Mouse (Mus musculus): ENCODE data around the gene Olfr275. TPM values are rescaled to one million over a fixed set of nuclear protein-coding genes. Genes with fewer than 3 reads are reported as not detected.
"Not testable (repeated sequence)": the region's sequence is repeated elsewhere in the genome, so short reads cannot be mapped to it uniquely, and the experiment has no call there.

The Olfr275 gene
- polyA plus RNA-seq (2015; fragmentation: Nextera tagmentation; extraction: Ambion mirVana) = not detected in 2 replicates

DNA sequence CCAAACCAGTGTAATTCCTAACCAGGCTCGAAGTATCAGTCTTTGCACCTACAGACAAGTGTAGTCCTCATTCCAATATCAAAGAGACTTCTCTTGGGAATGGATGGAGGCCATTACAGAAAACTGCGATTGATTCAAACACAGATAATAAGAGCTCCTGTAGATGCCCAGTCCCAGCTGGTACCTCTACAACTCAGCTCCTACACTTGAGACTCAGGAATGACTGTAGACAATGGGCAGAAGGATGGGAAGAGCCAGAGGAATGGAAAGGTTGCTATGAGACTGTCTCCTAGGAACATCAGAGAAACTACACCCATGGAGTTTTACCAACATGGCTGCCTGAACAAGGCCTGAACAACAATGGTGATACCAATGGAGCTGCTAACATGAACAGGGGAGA lies at the start of gene Olfr275:
Gene Olfr275 (plus strand): TSS at position 301 of the 400 bp plus-strand sequence.
- Histone ChIP-seq H3K4me2 (ENCODE audit: low read depth, low read length) (no peak within 1 kb of the TSS), H3K9ac (ENCODE audit: low read depth, low read length) (no peak within 1 kb of the TSS), H3K27ac (ENCODE audit: low read length) (no peak within 1 kb of the TSS), H3K27me3 (ENCODE audit: control insufficient read depth, insufficient read depth, low read depth, low read length) (no peaks in the 10 kb centered on the region), H3K9me3 (replicated peaks; ENCODE audit: control insufficient read depth, low read length) (no peaks in the 10 kb centered on the region), H3K4me1 (ENCODE audit: control insufficient read depth, low read depth, low read length) (no peaks in the 10 kb centered on the region), H3K4me3 (ENCODE audit: low read depth, low read length) (no peak within 1 kb of the TSS), H3K36me3 (ENCODE audit: control insufficient read depth, insufficient read depth) (no peaks in the 10 kb centered on the region)
- WGBS (ENCODE audit: insufficient replicate concordance) = 53% methylated on average over 2 of the region's 2 CpGs
- ATAC-seq (ENCODE audit: low read depth) = no peak

DNA sequence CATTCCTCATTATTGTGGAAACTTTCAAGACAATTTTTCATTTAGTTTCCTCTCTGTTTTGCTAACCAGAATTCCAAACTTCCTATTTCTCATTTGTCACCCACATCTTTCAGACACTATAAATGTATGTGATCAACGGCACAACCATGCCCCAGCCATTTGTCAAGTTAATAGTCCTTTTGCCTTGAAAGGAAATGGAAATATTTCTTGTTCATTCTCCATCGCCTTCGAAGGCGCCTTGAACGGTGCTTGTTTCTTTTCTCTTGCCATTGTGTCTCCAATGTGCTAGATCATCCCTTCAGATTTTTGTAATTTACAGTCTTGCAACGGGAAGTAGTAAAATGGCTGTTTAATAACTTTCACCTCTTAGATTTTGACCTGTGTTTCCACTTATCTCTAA lies 48.8 kb upstream of the Olfr275 start:
- no peaks in the 10 kb centered on the region for H3K9me3 ChIP-seq (replicated peaks; ENCODE audit: control insufficient read depth, low read length)
- no peaks in the 10 kb centered on the region for H3K36me3 ChIP-seq (ENCODE audit: control insufficient read depth, insufficient read depth)
- no peaks in the 10 kb centered on the region for H3K27me3 ChIP-seq (ENCODE audit: control insufficient read depth, insufficient read depth, low read depth, low read length)
- H3K4me2 ChIP-seq (ENCODE audit: low read depth, low read length) = no peak overlapping the region
- no peak overlapping the region for H3K4me3 ChIP-seq (ENCODE audit: low read depth, low read length)
- H3K9ac ChIP-seq (ENCODE audit: low read depth, low read length) = no peak overlapping the region
- no peaks in the 10 kb centered on the region for H3K4me1 ChIP-seq (ENCODE audit: control insufficient read depth, low read depth, low read length)
- WGBS (ENCODE audit: insufficient replicate concordance) = 68% methylated on average over 6 of the region's 6 CpGs
- ATAC-seq (ENCODE audit: low read depth) = no peak
- H3K27ac ChIP-seq (ENCODE audit: low read length) = no peak overlapping the region

DNA sequence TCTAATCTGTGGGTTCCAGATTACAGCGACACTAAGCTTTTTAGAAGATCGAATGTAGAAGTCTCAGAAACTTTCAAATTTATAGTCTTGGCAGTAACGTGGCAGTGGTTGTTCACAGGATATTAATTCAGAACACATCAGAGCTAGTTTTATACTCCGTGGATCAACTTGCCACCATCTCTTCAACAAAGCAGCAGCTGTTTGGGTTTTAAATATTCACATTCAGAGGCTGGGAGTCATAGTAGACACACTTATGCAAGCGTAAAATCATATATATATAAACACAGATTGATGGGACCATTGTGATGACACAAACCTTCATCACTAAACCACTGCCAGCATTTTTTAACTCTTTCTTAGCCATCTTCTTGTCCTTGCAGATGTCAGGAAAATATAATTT lies 42.2 kb upstream of the Olfr275 start:
- Histone ChIP-seq H3K4me1 (ENCODE audit: control insufficient read depth, low read depth, low read length) (no peaks in the 10 kb centered on the region), H3K36me3 (ENCODE audit: control insufficient read depth, insufficient read depth) (no peaks in the 10 kb centered on the region), H3K27me3 (ENCODE audit: control insufficient read depth, insufficient read depth, low read depth, low read length) (no peaks in the 10 kb centered on the region), H3K4me3 (ENCODE audit: low read depth, low read length) (no peak overlapping the region), H3K9ac (ENCODE audit: low read depth, low read length) (no peak overlapping the region), H3K4me2 (ENCODE audit: low read depth, low read length) (no peak overlapping the region), H3K27ac (ENCODE audit: low read length) (no peak overlapping the region), H3K9me3 (replicated peaks; ENCODE audit: control insufficient read depth, low read length) (no peaks in the 10 kb centered on the region)
- ATAC-seq (ENCODE audit: low read depth) = no peak
- WGBS (ENCODE audit: insufficient replicate concordance) = 58% methylated on average over 5 of the region's 5 CpGs

DNA sequence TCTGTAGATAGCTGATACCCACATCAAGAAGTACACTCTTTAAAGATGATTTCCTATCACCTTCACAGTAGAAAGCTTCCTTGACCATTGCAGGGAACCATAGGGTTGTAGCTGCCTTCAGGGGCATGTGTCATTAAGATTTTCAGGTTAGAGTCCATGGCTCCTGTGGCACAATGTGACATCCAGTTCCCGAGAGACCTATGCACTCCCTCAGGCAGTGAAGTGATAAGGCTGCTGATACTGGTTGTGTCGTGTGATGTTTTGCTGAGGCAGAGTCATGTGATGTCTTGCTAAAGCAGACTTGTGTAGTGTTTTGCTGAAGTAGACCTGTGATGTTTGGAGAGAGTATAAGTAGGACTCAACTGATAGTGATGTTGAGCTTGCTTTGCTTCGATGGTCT lies 14.4 kb upstream of the Olfr275 start:
- Histone ChIP-seq H3K9me3 (replicated peaks; ENCODE audit: control insufficient read depth, low read length) (no peaks in the 10 kb centered on the region), H3K36me3 (ENCODE audit: control insufficient read depth, insufficient read depth) (no peaks in the 10 kb centered on the region), H3K4me2 (ENCODE audit: low read depth, low read length) (no peak overlapping the region), H3K4me1 (ENCODE audit: control insufficient read depth, low read depth, low read length) (no peaks in the 10 kb centered on the region), H3K27ac (ENCODE audit: low read length) (no peak overlapping the region), H3K27me3 (ENCODE audit: control insufficient read depth, insufficient read depth, low read depth, low read length) (no peaks in the 10 kb centered on the region), H3K9ac (ENCODE audit: low read depth, low read length) (no peak overlapping the region), H3K4me3 (ENCODE audit: low read depth, low read length) (no peak overlapping the region)
- WGBS (ENCODE audit: insufficient replicate concordance) = 41% methylated on average over 3 of the region's 3 CpGs
- no peak for ATAC-seq (ENCODE audit: low read depth)

DNA sequence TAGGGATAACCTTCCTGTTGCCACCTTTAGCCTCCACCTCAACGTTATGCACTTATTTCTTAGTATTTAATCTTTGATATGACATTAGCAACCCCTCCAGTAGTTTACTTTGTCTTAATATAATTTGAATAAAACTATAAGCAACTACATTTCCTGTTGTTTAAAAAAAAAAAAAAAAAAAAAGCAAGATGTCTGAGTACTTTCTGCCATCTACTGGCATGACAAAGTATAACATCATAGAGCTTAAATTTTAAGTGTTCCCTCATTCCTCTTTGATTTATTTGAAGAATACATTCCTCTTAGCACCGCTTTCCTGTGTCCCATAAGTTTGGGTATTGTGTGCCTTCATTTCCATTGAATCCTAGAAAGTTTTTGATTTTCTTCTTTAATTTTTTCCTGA lies 2.5 kb upstream of the Olfr275 start:
- no peaks in the 10 kb centered on the region for H3K9me3 ChIP-seq (replicated peaks; ENCODE audit: control insufficient read depth, low read length)
- H3K36me3 ChIP-seq (ENCODE audit: control insufficient read depth, insufficient read depth) = no peaks in the 10 kb centered on the region
- no peaks in the 10 kb centered on the region for H3K4me1 ChIP-seq (ENCODE audit: control insufficient read depth, low read depth, low read length)
- H3K4me3 ChIP-seq (ENCODE audit: low read depth, low read length) = no peak overlapping the region
- H3K4me2 ChIP-seq (ENCODE audit: low read depth, low read length) = no peak overlapping the region
- H3K27me3 ChIP-seq (ENCODE audit: control insufficient read depth, insufficient read depth, low read depth, low read length) = no peaks in the 10 kb centered on the region
- H3K27ac ChIP-seq (ENCODE audit: low read length) = no peak overlapping the region
- no peak for ATAC-seq (ENCODE audit: low read depth)
- H3K9ac ChIP-seq (ENCODE audit: low read depth, low read length) = no peak overlapping the region
- WGBS (ENCODE audit: insufficient replicate concordance) = 28% methylated on average over 2 of the region's 2 CpGs

DNA sequence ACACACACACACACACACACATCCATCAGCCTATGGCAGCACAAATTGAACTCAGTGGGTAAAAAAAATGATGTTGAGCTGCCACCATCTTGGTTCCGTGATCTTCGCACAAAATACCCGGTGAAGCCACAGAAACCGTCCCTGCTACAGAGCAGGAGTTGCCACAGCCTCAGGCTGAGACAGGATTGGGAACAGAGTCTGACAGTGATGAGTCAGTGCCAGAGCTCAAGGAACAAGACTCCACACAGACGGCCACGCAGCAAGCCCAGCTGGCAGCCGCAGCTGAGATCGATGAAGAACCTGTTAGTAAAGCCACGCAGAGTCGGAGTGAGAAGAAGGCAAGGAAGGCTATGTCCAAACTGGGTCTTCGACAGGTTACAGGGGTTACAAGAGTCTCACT lies 7.0 kb downstream of the Olfr275 start:
- H3K27me3 ChIP-seq (ENCODE audit: control insufficient read depth, insufficient read depth, low read depth, low read length) = no peaks in the 10 kb centered on the region
- H3K4me2 ChIP-seq (ENCODE audit: low read depth, low read length) = no peak overlapping the region
- ATAC-seq (ENCODE audit: low read depth) = no peak
- 81% methylated on average over 11 of the region's 11 CpGs for WGBS (ENCODE audit: insufficient replicate concordance)
- H3K36me3 ChIP-seq (ENCODE audit: control insufficient read depth, insufficient read depth) = no peaks in the 10 kb centered on the region
- H3K4me3 ChIP-seq (ENCODE audit: low read depth, low read length) = no peak overlapping the region
- H3K27ac ChIP-seq (ENCODE audit: low read length) = no peak overlapping the region
- no peak overlapping the region for H3K9ac ChIP-seq (ENCODE audit: low read depth, low read length)
- H3K9me3 ChIP-seq (replicated peaks; ENCODE audit: control insufficient read depth, low read length) = no peaks in the 10 kb centered on the region
- no peaks in the 10 kb centered on the region for H3K4me1 ChIP-seq (ENCODE audit: control insufficient read depth, low read depth, low read length)

DNA sequence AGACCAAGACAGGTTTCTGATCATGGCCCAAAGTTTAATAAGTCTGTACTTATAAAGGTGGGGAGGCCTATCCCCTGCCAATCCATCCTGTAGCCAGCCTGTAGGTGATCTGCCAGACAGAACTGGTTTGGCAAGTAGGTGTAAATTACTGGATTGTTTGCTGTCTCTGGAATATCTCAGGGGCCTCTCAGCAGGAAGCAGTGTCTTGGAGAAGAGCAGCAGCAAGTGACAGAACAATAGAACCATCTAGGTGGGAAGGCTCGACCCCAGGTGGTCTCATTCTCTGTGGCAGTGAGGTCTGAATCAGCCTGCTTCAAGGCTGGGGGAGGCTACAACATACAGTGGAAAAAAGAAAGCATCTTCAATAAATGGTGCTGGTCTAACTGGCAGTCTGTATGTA lies 31.0 kb downstream of the Olfr275 start:
- not testable (repeated sequence) for H3K9ac ChIP-seq (ENCODE audit: low read depth, low read length); ATAC-seq (ENCODE audit: low read depth); H3K36me3 ChIP-seq (ENCODE audit: control insufficient read depth, insufficient read depth); H3K27me3 ChIP-seq (ENCODE audit: control insufficient read depth, insufficient read depth, low read depth, low read length); H3K27ac ChIP-seq (ENCODE audit: low read length); H3K4me3 ChIP-seq (ENCODE audit: low read depth, low read length); H3K9me3 ChIP-seq (replicated peaks; ENCODE audit: control insufficient read depth, low read length); H3K4me2 ChIP-seq (ENCODE audit: low read depth, low read length); H3K4me1 ChIP-seq (ENCODE audit: control insufficient read depth, low read depth, low read length)
- WGBS (ENCODE audit: insufficient replicate concordance) = 8% methylated on average over 1 of the region's 1 CpGs

DNA sequence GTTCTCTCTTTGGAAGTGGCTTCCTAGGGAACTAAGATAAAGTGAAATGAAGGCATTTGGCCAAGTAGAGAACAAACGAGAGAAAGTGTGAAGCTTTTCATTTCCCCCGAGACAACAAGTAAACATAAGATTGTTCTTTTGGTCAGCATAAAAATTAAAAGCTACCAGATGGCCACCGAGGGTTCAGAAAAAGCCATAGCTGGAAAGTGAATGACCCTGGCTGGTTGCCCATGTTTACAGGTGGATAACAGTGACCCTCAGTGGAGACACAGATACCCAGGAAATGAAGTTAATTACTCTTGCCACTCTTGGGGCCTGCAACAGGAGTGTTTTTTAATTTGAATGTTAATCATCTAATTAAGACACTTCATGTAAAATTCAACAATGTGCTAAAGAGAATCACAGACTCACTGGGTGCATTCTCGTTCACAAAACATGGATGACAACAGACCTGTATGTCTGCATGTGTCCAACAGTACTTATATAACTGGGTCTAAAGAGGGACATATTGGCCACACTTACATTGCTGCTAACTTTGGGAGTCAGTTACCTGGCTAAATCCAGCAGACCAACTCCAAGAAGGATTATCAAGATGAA lies 34.7 kb downstream of the Olfr275 start:
- Histone ChIP-seq H3K9me3 (replicated peaks; ENCODE audit: control insufficient read depth, low read length) (no peaks in the 10 kb centered on the region), H3K4me2 (ENCODE audit: low read depth, low read length) (no peak overlapping the region), H3K27ac (ENCODE audit: low read length) (no peak overlapping the region), H3K27me3 (ENCODE audit: control insufficient read depth, insufficient read depth, low read depth, low read length) (no peaks in the 10 kb centered on the region), H3K9ac (ENCODE audit: low read depth, low read length) (no peak overlapping the region), H3K4me1 (ENCODE audit: control insufficient read depth, low read depth, low read length) (no peaks in the 10 kb centered on the region), H3K36me3 (ENCODE audit: control insufficient read depth, insufficient read depth) (no peaks in the 10 kb centered on the region), H3K4me3 (ENCODE audit: low read depth, low read length) (no peak overlapping the region)
- no peak for ATAC-seq (ENCODE audit: low read depth)
- WGBS (ENCODE audit: insufficient replicate concordance) = 42% methylated on average over 4 of the region's 4 CpGs

DNA sequence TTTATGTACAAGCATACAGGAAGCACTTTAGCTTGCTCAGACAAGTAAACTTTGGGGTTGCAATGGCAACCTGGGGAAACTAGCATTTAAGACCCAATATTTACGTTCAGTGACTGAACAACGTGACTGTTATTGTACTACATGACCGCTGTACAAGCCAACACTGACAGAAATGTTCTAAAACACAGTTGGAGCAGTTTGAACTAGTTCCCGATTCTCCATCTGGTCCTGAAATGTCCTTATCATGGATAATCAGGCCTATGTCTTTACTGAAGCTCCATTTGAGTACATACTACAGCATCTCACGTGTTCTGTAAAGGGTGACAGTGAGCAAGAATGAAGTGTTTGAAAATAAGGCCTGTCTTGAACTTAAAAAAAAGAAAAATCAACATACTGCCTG lies 35.3 kb downstream of the Olfr275 start:
- H3K4me3 ChIP-seq (ENCODE audit: low read depth, low read length) = no peak overlapping the region
- H3K36me3 ChIP-seq (ENCODE audit: control insufficient read depth, insufficient read depth) = no peaks in the 10 kb centered on the region
- ATAC-seq (ENCODE audit: low read depth) = no peak
- H3K4me2 ChIP-seq (ENCODE audit: low read depth, low read length) = no peak overlapping the region
- no peak overlapping the region for H3K9ac ChIP-seq (ENCODE audit: low read depth, low read length)
- H3K27me3 ChIP-seq (ENCODE audit: control insufficient read depth, insufficient read depth, low read depth, low read length) = no peaks in the 10 kb centered on the region
- no peaks in the 10 kb centered on the region for H3K4me1 ChIP-seq (ENCODE audit: control insufficient read depth, low read depth, low read length)
- no peak overlapping the region for H3K27ac ChIP-seq (ENCODE audit: low read length)
- 69% methylated on average over 5 of the region's 5 CpGs for WGBS (ENCODE audit: insufficient replicate concordance)
- H3K9me3 ChIP-seq (replicated peaks; ENCODE audit: control insufficient read depth, low read length) = no peaks in the 10 kb centered on the region
